Mouse (Mus musculus): Measurements from ENCODE around the gene Phactr2.

Phactr2 gene

GRCm38 (mm10) chr10:13270270-13270669 lies 203.9 kb downstream of the Phactr2 start:
- DNase-seq = no peak

- DNase-seq = no peak
These were observed 215.0 kb downstream of the Phactr2 start for GRCm38 (mm10) chr10:13259251-13259650.

- no peak for DNase-seq
These were observed 218.0 kb downstream of the Phactr2 start for GRCm38 (mm10) chr10:13256196-13256595.

GRCm38 (mm10) chr10:13250280-13250679 lies 223.9 kb downstream of the Phactr2 start:
- DNase-seq = no peak

GRCm38 (mm10) chr10:13249126-13249525 lies 225.1 kb downstream of the Phactr2 start:
- DNase-seq = no peak

GRCm38 (mm10) chr10:13245714-13246113 lies 228.5 kb downstream of the Phactr2 start:
- no peak for DNase-seq

- no peak for DNase-seq
These were observed 230.0 kb downstream of the Phactr2 start for GRCm38 (mm10) chr10:13244192-13244591.

GRCm38 (mm10) chr10:13240431-13240830 lies 233.8 kb downstream of the Phactr2 start:
- no peak for DNase-seq

GRCm38 (mm10) chr10:13238188-13238587 lies 236.0 kb downstream of the Phactr2 start:
- DNase-seq = no peak

- DNase-seq = no peak
These were observed 237.3 kb downstream of the Phactr2 start for GRCm38 (mm10) chr10:13236866-13237265.

GRCm38 (mm10) chr10:13234503-13234902 lies 239.7 kb downstream of the Phactr2 start:
- no peak for DNase-seq

- no peak for DNase-seq
These were observed 240.3 kb downstream of the Phactr2 start for GRCm38 (mm10) chr10:13233941-13234340.

GRCm38 (mm10) chr10:13233143-13233622 lies 241.0 kb downstream of the Phactr2 start:
- DNase-seq = no peak

GRCm38 (mm10) chr10:13232443-13233142 lies 241.6 kb downstream of the Phactr2 start:
- DNase-seq = no peak

- no peak for DNase-seq
These were observed 243.5 kb downstream of the Phactr2 start for GRCm38 (mm10) chr10:13230716-13231115.

- DNase-seq = no peak
These were observed 248.7 kb downstream of the Phactr2 start for GRCm38 (mm10) chr10:13225377-13226063.

GRCm38 (mm10) chr10:13222135-13222534 lies 252.1 kb downstream of the Phactr2 start:
- DNase-seq = no peak

GRCm38 (mm10) chr10:13220061-13220460 lies 254.2 kb downstream of the Phactr2 start:
- DNase-seq = no peak

- no peak for DNase-seq
These were observed 260.3 kb downstream of the Phactr2 start for GRCm38 (mm10) chr10:13213956-13214355.

- no peak for DNase-seq
These were observed 261.4 kb downstream of the Phactr2 start for GRCm38 (mm10) chr10:13212829-13213228.

- DNase-seq = no peak
These were observed 261.9 kb downstream of the Phactr2 start for GRCm38 (mm10) chr10:13212326-13212725.

- DNase-seq = no peak
These were observed 264.1 kb downstream of the Phactr2 start for GRCm38 (mm10) chr10:13209930-13210637.

GRCm38 (mm10) chr10:13209506-13209905 lies 264.7 kb downstream of the Phactr2 start:
- DNase-seq = no peak

GRCm38 (mm10) chr10:13209061-13209460 lies 265.2 kb downstream of the Phactr2 start:
- DNase-seq = no peak

Measured in spleen, adult 18-20 months (tissue).